Mouse (Mus musculus) heart, adult 9 months (tissue): ENCODE data around the gene Pnpo.
A peak's percentile ranks its signal among the peaks of the same experiment; 100 is the strongest.

Source experiments
- DNase-seq, 2 experiments: peaks; one replicate each; pipeline ENCODE4 v3.0.0; 2022; ENCODE audit warnings: low spot score in 2 of 2

Gene Pnpo

DNA sequence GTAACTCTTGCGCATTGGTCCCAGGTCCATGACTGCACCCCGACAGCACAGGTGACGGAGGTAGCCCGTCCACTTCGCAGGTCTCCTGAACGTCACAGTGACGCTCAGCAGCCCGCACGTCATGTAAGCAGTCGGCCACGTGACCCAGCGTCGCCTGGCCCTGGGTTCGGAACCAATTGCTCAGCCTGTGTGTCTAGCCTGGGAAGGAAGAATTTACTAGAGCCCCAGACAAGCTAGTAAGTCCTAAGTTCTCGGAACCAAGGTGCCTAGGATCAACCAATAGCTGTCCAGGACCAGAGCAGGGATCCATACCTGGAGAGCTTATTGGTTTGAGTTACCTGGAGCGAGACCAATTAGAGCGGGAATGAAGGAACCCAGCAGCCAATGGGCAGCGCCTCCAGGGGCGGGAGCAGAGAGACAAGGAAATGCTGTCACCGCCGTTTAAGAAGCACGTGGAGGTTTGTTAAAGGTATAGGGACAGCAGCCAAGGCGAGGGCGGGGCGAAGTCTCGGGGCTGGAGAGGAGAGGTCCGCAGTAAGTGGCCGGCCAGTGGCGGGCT lies at the start of gene Pnpo:
Gene Pnpo, minus strand, starts transcription at position 241 of the 559 bp plus-strand sequence.
- peak; percentile 95 to 96 for DNase-seq

DNA sequence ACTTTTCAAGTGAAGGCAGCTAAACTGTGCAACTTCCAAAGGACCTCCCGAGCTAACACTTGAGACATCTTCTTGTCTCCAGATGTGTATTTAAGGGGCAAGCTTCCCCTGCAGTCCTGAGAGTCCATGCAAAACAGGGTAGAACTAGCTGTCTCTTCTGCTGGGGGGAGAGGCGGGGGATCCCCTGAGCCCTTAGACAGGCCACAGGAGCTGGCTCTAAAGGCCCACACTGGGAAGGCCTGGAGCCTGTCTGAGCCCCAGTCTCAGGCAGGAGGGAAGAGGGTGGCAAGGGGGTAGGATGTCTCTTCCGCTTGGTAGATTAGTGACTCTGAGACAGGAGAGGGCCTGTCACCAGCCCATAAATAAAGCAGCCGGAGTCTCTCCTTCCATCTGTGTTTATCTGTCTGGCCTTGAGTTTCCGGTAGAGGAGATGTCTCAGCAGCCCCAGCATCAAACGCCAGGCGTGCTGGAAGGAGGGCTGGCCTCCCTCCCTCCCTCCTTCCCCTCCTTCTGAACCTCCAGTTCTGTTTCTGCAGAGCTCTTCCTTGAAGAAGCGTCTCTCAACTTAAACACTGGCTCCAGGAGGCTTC lies 49.0 kb upstream of the Pnpo start:
- no peak for DNase-seq

DNA sequence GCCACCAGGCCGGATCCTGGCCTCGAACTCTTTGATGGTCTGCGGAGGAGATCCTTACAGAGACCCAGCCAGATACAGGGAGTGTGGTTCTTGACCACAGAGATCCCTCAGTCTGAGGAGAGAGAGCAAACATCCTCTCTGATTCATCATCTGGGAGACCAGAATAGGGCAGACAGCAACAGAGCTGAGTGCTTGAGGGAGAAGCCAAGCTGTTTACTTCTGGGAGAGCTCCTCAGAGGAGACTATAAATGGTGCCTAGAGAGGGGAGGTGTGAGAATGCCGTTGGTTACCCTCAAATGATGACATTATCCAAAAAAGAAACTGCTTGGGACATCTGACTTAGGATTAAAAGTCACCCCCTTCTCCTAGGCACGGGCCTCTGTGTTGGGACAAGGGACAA lies 47.7 kb upstream of the Pnpo start:
- DNase-seq: no peak

DNA sequence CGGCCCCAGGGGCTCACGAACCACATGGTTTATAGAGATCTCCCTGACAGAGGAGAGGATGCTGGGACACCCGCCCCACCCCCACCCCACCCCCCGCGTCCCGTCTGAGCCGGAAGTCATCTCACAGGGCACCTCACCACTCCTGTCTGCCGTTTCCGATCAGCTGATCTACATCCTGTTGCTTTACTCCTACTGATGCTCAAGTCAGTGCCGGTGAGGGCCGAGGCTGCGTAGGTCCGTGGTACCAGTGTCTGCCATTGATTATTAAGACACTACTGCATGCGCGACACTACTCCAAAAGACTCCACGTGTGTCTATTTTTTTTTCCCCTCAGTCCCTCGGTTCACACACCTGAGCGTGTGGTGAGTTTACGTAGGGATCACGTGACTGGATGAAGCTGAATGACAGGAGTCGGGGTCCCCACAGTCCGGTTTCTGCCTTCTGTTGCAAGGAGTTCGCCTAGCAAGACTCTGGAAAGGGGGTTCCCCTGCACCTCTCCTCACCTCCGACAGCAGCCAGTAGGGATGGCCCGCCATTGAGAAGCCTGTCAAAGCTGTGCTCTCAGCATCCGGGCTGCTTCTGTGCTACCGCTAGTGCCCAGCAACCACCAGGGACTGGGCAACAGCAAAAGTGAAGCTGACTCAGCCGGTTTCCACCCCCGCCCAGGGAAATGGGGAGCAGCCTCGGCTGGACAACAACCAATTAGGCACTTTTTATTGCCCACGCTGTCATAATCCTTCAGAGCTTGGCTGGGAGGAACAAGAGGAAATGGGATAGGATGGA lies 44.3 kb upstream of the Pnpo start:
- DNase-seq: no peak

DNA sequence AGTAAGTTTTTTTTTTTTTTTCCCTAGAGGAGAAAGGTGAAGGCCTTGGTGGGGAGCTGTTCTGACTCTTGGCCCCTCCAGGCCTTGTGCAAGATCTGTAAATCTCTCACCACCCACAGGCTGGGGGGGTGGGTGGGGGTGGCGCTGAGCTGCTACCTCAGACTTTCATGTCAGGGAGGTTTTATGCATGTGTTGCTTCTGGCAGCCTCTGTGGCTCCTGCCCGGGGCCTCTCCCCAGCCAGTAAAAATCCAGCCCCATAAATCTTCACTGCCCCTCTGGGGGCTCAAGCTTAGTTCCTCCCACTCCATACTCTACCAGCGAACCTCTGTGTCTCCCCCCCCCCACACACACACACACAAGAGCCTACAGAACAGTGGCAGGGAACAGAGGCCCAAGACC lies 42.7 kb upstream of the Pnpo start:
- no peak for DNase-seq

DNA sequence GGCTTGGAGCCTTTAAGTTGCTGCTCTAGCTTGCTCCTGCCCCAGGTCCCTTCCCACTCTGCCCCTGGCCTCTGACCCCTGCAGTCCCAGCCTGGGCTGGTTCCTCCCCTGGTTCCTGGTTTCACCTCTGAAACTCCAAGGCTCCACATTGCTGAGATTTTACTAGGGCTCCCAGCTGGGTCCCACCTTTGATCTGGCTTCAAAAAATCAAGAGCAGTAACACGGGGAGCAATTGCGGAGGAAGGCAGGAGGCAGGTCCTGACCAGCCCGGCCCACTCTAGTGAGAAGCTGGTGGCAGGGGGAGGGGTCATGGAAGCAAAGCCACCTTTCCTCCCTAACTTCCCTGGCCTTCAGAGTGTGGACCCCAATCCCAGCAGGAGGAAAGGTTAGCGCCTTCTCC lies 41.1 kb upstream of the Pnpo start:
- no peak for DNase-seq

DNA sequence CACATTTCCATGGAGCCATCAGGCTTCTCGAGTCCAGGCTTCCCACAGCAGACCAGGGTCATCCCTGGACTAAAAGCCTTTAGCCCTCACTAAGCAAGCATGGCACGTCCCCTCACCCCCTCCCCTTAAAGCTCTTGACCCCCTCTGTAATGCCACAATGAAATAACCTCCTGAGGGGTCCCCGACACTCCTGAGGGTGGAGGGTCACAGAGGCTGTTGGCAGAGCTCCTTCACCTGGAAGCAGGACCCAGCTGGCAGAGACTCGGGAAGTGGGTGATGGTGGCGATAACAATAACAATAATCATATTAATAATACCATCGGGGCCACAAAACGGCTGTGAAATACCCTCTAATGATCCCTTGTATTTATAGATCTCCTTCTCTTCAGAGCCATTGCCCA lies 39.1 kb upstream of the Pnpo start, which contains the start of gene Sp2:
Gene Sp2, minus strand, starts transcription at position 101 of the 400 bp plus-strand sequence.
- no peak for DNase-seq

DNA sequence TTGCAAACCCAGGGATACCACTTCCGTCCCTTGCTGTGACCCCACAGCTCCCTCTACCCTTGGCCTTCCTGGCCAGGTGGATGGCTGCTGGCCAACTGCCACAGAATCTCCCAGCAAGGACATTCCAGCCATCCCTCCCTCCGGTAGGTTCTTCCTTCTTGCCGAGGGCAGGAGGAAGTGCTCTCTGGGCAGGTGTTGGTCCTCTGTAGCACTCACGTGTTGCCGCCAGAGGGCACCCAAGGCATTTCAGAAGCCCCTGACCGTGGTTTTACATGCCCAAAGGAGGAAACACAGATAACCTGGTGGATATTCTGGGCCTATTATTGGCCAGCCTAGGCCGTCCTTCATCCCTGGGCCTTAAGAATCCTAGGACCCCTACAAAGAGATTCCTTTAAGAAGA lies 38.6 kb upstream of the Pnpo start:
- DNase-seq: peak; percentile 66 to 68

DNA sequence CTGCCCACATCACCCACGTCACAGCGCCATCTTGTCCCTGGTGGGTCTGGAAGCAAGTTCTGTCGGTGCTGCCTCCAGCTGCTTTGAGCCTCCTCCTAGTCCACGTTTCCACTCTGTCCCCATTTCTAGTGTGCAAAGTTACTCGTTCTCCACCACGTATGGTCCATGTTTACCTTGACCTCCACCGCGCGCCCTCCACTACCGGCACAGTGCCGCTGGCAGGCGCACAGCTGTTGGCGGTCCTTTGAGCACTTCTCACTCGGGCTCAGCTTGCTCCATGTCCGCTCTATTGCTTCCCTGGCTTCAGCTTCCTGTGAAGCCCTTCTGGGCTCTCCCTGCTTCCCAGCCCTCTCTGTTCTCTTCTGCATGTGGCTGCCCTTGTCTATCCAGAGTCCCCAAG lies 37.7 kb upstream of the Pnpo start:
- DNase-seq: no peak

DNA sequence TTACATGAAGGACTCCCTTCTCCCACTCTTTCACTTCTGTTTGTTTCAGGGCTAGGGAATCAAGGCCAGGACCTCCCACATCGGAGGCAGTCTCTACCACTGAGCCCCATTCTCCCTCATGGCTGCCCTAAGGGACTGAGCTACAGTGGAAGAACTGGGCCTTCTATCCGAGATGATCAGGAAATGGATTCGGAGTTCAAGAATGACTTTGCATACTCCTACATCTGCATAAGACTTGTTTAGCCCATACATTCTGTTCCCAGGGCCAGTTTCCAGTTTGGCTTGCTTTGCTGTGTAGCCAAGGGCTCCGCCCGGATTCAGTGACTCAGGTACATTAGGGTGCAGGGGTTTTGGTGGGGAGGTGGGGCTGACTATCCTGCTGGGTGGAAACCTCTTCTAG lies 36.2 kb upstream of the Pnpo start:
- DNase-seq: no peak

DNA sequence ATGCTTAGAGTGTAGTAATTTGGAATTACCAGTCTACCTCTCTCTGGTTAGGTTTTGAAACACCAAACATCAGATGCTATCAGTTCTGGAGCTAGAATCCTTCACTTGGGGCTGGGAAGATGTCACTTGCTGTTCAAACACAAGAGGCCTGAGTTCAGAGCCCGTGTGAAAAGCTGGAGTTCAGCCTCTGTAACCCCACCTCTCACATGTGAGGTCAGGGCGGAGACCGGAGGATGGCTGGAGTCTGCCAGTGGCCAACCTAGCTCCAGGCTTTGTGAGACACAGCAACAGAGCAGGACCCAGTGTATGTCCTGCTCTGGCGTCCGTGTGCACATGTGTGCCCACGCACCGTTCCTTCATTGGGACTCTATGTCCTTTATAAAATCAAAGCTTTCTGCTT lies 35.5 kb upstream of the Pnpo start:
- no peak for DNase-seq

DNA sequence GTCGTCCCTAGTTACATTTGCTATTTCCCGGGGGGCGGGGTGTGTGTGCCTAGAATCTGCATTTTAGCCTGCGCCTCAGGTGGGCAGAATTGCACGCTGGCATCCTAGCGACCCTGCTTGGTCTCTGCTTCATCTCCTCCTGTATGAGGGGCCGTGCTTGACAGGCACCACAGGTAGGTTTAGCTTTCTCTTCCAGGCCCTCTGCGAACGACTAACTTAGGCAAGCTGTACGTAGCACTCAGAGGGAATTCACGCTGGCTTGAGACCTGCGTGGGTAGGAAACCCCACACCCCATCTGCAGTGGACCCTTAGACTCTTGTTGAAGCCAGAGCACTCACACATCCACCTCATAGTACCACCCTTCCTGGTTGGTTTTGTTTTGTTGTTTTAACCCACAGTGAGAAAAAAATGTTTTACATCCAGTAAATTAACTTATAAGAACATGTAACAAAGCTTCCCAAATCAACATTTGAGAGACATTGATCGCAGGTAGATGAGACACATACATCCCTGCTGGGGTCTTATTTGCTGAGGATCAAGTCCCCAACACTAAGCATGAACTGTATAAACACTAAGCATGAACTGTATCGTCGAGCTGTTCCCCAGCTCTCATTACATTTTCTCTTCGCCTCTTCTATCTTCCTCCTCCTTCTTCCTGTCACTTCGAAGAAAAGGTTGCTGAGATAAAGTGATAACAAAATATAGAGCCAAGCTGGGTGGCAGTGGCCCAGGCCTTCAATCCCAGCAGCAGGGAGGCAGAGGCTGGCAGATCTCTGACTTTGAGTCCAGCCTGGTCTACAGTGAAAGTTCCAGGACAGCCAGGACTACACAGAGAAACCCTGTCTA lies 34.8 kb upstream of the Pnpo start:
- no peak for DNase-seq

DNA sequence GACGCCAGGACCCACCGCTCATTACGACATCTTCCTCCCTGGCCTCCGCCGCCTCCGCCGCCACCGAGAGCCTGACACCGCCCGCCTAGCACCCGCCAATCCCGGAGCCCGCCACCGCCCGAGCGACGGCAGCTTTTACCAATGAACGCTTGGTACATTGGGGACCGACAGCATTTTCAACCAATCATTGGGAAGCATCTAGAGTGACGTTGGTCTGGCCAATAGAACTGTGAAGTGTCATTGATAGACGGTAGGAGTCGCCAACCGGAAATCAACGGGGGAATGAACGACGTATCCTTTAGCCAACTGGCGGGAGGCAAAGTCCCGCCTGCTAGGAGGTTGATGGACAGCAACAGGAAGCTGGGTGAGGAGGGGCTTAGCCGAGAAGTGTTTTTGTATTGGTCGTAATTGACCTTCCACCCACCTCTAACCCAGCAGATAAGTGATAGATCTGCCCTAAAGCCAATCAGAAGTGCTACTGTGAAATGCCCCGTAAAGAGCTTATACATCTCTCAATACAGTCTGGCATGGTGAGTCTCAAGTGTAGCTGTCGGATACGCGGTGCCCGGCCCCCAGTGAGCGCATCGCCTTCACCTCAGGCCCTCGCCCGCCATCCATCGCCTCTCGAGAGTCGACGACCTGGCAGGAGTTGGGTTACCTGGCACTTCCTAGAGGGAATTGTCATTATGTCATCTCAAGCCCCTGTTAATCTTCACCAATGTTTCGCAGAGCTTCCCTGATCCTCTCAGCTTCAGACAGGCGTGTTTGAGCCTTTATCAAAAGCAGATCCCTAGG lies 34.0 kb upstream of the Pnpo start:
- peak; percentile 100 for DNase-seq

DNA sequence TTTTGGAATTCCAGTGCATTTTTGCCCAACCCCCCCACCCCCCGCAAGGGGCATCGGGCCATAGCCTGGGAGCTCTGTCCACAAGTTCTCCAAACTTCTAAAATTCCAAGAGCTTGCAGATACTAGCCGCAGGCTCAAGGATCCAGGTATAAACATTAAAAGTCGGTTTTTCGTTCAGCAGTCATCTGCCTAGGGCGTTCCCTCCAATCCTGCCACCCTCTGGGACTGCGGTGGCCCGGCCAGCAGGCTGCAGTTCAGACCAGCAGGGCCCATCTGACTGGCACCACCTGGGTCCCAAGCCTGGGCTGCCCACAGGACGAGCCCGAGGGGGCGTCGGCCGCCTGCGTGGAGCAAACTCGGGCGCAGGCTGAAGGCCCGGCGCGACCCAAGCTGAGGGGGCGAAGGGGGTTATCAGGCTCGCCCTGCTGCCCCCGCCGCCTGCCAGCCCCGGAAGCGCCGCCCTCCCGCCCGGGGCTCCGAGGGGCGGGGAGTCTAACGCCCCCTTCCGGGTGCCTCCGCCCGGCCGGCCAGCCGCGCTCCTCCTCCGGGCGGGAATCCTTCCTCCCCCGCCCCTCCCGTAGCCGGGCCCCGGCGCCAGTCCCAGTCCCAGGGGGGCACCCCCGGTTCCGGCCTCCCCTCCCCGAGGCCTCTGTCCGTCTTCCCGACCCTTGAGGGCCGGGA lies 33.3 kb upstream of the Pnpo start:
- peak; percentile 89 for DNase-seq

DNA sequence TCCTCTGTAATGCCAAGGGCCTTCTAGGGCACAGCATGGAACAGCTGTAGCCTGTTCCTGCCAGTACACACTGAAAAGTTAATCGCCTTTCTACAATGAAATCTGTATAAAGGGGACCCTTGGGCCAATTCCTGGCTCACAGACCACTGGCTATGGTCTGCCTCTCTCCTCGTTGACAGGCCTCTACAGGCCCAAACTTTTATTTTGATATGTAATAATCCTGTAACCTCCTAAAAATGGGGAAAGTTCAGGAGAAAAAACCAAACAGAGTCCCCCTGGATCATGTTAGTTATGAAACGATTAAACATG lies 32.5 kb upstream of the Pnpo start:
- no peak for DNase-seq

DNA sequence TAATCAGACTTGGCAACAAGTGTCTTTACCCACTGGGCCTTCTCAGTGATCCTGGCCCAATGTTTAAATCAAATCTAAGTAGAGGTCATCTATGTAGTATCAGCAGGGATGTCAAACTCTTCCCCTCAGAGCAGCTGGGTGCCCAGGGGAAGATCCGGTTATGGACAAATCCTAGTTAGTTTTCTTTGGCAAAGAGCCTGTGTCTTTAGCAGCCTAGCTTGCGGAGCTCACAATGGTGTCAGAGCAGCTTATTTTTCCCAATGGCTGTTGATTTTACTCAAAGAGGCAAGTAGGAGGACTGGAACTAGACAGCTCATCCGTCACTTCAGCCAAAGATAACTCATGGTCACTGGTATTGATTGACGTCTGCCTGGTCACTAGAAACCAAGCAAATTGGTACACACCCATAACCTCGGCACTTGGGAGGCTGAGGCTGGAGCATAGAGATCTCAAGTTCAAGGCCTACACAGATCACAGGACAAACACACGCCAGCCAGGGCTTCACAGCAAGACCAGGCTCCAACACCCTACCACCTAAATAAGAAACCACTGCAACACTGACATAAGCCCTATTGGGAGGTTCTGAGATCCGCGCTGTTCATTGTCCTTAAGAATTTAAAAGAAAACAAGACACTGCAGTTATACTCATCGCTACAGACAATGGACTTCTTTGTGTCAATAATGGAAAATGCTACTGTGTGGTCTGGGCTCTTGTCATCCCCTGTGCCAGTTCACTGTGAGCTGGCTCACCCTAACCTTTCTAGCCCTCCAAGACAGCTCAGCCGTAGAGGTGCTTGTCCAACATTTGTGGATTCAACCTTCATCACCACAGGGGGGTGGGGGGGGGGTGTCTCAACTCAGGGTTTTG lies 32.0 kb upstream of the Pnpo start:
- DNase-seq: no peak

DNA sequence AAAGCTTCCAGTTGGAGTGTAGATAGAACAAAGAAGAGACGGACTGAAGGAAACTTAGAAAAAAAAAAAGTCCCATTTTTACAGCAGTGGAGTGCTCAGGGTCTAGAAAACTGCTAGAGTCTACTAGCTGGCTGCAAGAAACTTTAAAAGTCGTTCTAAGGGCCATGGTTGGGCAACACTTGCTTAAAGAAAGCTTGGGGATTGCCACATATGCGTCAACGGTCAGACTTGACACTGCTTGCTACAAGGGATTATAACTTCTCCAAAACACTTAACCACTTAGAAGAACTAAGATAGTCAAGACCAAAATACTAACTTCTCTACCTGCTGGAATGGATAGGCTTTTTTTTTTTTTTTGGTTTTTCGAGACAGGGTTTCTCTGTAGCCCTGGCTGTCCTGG lies 31.0 kb upstream of the Pnpo start:
- DNase-seq: no peak

DNA sequence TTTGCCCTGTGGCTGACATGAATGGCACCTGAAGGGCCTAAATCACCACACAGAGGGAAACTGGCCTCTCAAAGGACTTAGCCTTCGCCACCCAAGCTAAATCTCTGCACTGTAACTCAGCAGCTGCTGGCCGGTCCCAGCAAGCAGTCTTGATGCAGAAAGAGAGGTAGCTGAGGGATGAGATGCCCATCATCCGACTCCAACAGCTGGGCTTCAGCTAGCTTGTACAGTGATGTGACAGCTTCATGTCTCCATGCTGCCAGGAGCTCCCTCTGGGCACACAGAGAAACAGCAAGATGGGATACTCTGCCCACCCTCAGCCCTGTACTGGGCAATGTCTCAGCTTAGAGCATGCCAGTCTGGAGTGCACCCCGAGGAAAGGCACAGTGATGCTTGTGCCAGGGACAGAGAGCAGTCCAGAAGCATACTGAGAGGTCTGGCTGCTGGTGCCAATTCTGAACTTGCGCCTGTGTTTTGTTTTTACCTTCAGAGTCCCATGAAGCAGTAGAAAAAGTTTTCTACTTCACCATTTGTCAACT lies 29.7 kb upstream of the Pnpo start:
- DNase-seq: no peak

DNA sequence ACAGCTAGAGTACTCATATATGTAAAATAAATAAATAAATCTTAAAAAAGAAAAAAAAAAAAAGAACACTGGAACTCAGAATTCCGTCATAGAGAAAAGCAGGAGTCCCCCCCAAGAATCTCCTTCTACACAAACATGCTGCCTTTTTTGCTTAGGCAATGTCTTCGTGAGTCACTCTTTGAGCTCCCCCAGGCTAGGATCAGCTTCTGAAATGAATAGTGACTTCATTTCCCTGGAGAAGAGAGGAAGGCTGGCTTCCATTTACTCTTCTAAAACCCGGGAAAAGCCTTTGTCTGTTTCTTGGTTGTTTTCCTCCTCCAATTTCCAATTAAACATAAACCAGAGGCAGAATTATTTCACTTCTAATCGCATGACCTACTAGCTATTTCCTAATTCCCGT lies 29.1 kb upstream of the Pnpo start:
- peak; percentile 51 to 55 for DNase-seq

DNA sequence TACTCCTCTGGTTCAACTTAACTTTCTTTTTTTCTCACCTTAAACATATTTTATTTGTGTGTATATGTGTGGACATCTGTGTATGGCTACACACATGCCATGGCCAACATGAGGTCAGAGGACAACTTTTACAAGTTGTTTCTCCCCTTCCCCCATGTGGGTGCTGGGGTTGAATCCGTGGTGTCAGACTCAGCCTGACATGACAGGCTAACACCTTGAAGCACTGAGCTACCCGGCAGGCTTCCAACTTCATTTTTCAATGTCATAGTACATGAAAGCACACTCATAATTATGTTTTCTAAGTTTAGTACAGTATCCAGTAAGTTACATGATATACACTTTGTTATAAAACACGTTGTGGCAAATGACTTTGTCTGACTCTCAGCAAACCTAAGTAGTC lies 26.6 kb upstream of the Pnpo start:
- DNase-seq: no peak
